Mouse (Mus musculus): ENCODE measurements around the gene Gm10488. TPM values are rescaled to one million over a fixed set of nuclear protein-coding genes. Genes with fewer than 3 reads are reported as not detected.

Gm10488 gene
- polyA plus RNA-seq (2017; shearing (Covaris generic)) = not detected

GRCm38 (mm10) chrX:29976014-29976413 lies at the start of gene Gm10488:
TSS of gene Gm10488 (plus strand) at chrX:29976314.

